Mouse (Mus musculus) midbrain, embryonic 14.5 days (tissue): ENCODE data around the gene Smap1. TPM values are rescaled to one million over a fixed set of nuclear protein-coding genes. Genes with fewer than 3 reads are reported as not detected.

Experiments
- ATAC-seq: fragments of 200-750 bp; cut with Nextera tagmentation; 2 replicates; pipeline ENCODE4 v1.8.0; 2017; ENCODE audit warnings: moderate number of reproducible peaks, moderate library complexity; ENCODE audit not compliant: low FRiP score, low TSS enrichment
- DNase-seq: peaks from one replicate; pipeline ENCODE4 v3.0.0-alpha.2; 2015
- H3K27ac ChIP-seq: fragments of 300-500 bp; sonication (generic); replicated peaks from 2 replicates; pipeline ENCODE4 v1.5.1; 2014; ENCODE audit warnings: mild to moderate bottlenecking, low read depth, low read length, moderate library complexity
- H3K27me3 ChIP-seq: fragments of 300-500 bp; sonication (generic); 2 replicates; pipeline ENCODE4 v1.6.1; 2014; ENCODE audit warnings: low read length, control low read depth, mixed read lengths; ENCODE audit not compliant: control insufficient read depth, insufficient read depth
- H3K36me3 ChIP-seq: fragments of 300-500 bp; sonication (generic); 2 replicates; pipeline ENCODE4 v1.6.1; 2014; ENCODE audit warnings: low read length, control low read depth; ENCODE audit not compliant: control insufficient read depth, insufficient read depth
- H3K4me1 ChIP-seq: fragments of 300-500 bp; sonication (generic); 2 replicates; pipeline ENCODE4 v1.6.1; 2014; ENCODE audit warnings: mild to moderate bottlenecking, antibody characterized with exemption, low read length, control low read depth; ENCODE audit not compliant: control insufficient read depth, insufficient read depth
- H3K4me2 ChIP-seq: fragments of 300-500 bp; sonication (generic); 2 replicates; pipeline ENCODE4 v1.6.1; 2014; ENCODE audit warnings: mild to moderate bottlenecking, low read length, moderate library complexity
- H3K4me3 ChIP-seq: fragments of 300-500 bp; sonication (generic); replicated peaks from 2 replicates; pipeline ENCODE4 v1.5.1; 2014; ENCODE audit warnings: low read depth, low read length
- H3K9ac ChIP-seq: fragments of 300-500 bp; sonication (generic); replicated peaks from 2 replicates; pipeline ENCODE4 v1.6.1; 2014; ENCODE audit warnings: mild to moderate bottlenecking, low read length, moderate library complexity
- H3K9me3 ChIP-seq: fragments of 300-500 bp; sonication (generic); 2 replicates; pipeline ENCODE4 v1.6.1; 2016; ENCODE audit warnings: low read length, control low read depth, mixed read lengths; ENCODE audit not compliant: control insufficient read depth
- WGBS: fragments of 180-500 bp; shearing (Covaris S2); extraction: QIAGEN DNeasy Blood & Tissue Kit; methylation state at CpG from one replicate; pipeline ENCODE4 v1.1.7; 2014; 5-methylcytosine and 5-hydroxymethylcytosine counted together
- polyA plus RNA-seq: library from polyadenylated mRNA; unstranded; fragments of >200 nt; fragmentation: Nextera tagmentation; extraction: Ambion mirVana; gene quantifications from 2 replicates; pipeline ENCODE4 v1.2.1, GENCODE M21; 2014

The Smap1 gene
- polyA plus RNA-seq, 1 experiment from 2014 or later, result 113 TPM

DNA sequence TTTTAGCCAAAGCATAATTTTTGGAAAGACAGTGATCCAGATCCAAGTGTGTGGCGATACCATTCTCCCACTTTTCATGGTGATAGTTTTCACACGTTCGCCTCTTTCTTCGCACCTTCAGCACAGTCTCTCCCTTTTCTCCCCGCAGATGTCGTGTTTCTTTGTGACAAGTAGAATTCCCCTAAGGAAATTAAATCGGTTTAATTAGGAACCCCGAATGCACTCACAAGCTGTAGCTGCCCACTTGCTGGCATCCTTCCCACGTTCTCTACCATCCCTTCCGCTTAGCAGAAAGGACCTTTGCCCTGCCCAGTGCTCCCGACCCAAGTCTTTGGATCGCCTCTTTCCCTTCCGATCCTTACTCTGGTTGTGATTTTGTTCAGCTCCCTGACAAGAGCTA, 31.8 kb upstream of the Smap1 start:
- no peak for ATAC-seq
- Histone ChIP-seq H3K27me3 (no peaks in the 10 kb centered on the region), H3K36me3 (no peaks in the 10 kb centered on the region), H3K4me1 (no peaks in the 10 kb centered on the region), H3K9me3 (no peaks in the 10 kb centered on the region), H3K27ac (no peak overlapping the region), H3K9ac (no peak overlapping the region), H3K4me2 (no peak overlapping the region), H3K4me3 (no peak overlapping the region)
- 90% methylated on average over 13 of the region's 13 CpGs for WGBS
- DNase-seq, result no peak

DNA sequence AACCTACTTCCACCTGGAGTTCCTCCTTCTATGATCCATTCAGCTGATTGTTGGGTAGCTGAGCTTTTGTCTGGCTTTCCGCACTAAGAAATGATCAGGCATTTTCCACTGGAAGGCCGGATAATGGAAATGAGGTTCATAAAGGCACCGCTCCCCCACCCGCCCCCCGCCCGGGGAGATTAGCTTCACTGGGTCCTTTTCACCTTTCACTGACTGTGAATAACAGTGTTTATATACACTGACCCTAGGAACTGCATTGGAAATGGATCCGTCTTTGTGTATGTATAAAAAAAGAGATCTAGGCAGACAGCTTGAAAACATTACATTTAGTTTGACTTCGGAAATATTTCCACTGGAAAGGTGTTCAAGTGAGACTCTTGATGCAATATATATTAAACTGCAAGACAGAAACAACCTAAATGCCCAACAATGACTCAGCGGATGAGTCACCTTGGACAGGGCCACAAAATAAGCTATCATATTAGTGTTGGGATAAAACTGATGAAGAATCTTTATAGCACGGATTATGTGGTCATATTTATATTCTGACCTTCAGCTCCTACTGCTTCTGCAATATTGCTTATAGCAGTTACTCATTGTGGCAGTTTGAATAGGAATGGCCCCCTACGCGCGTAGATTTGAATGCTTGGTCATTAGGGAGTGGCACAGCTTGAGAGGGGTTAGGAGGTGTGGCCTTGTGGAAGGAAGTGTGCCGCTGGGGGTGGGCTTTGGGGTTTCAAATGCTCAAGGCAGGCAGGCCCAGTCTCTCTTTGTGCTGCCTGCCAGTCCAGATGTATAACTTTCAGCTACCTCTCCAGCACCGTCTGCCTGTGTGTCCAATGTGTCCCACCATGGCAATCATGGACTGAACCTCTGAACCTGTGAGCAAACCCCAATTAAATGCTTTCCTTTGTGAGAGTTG, 26.9 kb upstream of the Smap1 start:
- WGBS, result 50% methylated on average over 15 of the region's 15 CpGs
- DNase-seq (peak; percentile 31), ATAC-seq (no peak)
- peak overlapping the region; percentile 22 for H3K4me2 ChIP-seq
- no peak overlapping the region; the same call in 1 of the 2 replicates for H3K27ac ChIP-seq
- no peak overlapping the region for H3K4me3 ChIP-seq
- no peaks in the 10 kb centered on the region for H3K27me3 ChIP-seq
- H3K9ac ChIP-seq, result 0 out of 2 replicates have a peak overlapping the region, but pooled peaks have one; percentile 20
- H3K4me1 ChIP-seq, result peaks cover 8% of the 10 kb centered on the region; the same call in 1 of the 2 replicates
- H3K36me3 ChIP-seq, result no peaks in the 10 kb centered on the region
- no peaks in the 10 kb centered on the region for H3K9me3 ChIP-seq

DNA sequence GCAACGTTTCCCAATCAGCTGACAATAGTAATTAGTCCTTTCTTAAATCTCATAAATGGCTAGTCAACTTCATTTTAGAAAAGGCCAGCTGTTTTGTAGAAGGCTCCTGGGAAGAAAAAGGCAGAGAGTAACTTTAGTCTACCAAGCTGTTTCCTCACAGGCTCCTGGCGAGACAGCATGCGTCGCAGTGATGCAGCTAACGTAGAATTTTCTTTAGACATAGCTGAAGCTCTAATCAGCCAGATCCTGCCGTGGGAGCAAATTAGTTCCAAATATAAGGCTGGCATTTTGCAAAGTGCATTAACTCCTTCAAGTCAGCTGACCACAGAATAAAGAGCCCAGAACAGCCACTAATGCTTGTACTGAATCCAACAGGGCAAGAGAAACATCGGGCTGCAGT, 26.2 kb upstream of the Smap1 start:
- no peak overlapping the region for H3K4me3 ChIP-seq
- 43% methylated on average over 7 of the region's 7 CpGs for WGBS
- DNase-seq, result peak; percentile 45
- no peak for ATAC-seq
- no peak overlapping the region for H3K27ac ChIP-seq
- 0 out of 2 replicates have a peak overlapping the region, but pooled peaks have one; percentile 20 for H3K9ac ChIP-seq
- H3K4me2 ChIP-seq, result peak overlapping the region; percentile 22
- H3K36me3 ChIP-seq, result no peaks in the 10 kb centered on the region
- H3K9me3 ChIP-seq, result no peaks in the 10 kb centered on the region
- H3K4me1 ChIP-seq, result peaks cover 8% of the 10 kb centered on the region; the same call in 1 of the 2 replicates
- no peaks in the 10 kb centered on the region for H3K27me3 ChIP-seq

DNA sequence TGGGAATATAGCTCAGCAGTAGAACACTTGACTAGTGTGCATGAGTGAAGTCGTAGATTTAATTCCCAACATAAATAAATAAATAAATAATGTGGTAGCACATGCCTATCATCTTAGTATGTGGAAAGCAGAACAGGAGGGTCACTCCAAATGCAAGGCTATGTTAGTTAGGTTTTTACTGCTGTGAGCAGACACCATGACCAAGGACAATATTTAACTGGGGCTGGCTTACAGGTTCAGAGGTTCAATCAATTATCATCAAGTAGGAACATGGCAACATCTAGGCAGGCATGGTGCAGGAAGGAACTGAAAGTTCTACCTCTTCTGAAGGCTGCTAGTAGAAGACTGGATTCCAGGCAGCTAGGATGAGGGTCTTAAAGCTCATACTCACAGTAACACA, 22.0 kb upstream of the Smap1 start:
- H3K27ac ChIP-seq, result no peak overlapping the region
- DNase-seq, result no peak
- no peaks in the 10 kb centered on the region for H3K9me3 ChIP-seq
- no peak overlapping the region for H3K4me2 ChIP-seq
- no peak overlapping the region for H3K4me3 ChIP-seq
- no peaks in the 10 kb centered on the region for H3K36me3 ChIP-seq
- 94% methylated on average over 1 of the region's 1 CpGs for WGBS
- H3K4me1 ChIP-seq, result peaks cover 8% of the 10 kb centered on the region; the same call in 1 of the 2 replicates
- no peak for ATAC-seq
- no peak overlapping the region for H3K9ac ChIP-seq
- H3K27me3 ChIP-seq, result no peaks in the 10 kb centered on the region

DNA sequence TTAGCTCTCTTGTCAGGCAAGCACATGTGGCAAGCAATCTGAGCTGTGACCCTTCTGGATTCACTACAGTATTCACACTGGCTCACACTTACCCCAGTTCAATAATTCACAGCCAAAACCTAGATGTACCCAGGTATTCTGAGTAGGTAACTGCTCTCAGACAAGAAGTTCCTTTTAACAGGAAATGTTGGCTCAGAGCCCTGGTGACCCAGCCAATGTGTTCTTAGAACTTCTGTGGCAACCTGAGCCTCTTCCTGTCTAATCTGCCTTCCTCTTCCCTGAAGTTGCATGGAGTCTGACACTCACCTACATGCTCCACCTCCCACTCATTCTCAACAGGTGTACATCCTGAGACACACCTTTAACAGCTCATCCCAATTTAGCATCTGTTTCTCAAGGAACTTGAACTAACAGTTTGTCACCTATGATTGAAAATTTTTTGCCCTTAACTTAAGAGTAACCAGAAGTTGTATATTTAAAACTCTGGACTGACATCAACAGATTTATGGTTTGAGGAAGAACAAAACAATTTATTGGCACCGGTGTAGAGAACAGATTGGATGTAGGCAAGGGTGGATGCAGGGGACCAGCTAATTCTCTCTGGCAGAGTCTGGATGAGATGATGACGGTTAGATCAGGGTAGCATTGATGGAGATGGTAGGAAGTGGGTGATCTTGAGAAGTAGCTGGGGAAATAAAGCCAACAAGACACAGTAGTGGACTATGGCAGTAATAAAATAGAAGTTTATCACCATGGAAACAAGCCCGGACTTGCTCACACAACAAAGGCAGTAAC, 21.2 kb upstream of the Smap1 start:
- no peak for DNase-seq
- H3K27me3 ChIP-seq, result no peaks in the 10 kb centered on the region
- no peak overlapping the region for H3K4me3 ChIP-seq
- H3K4me1 ChIP-seq, result peaks cover 3% of the 10 kb centered on the region; the same call in 1 of the 2 replicates
- H3K36me3 ChIP-seq, result no peaks in the 10 kb centered on the region
- 80% methylated on average over 3 of the region's 3 CpGs for WGBS
- H3K27ac ChIP-seq, result no peak overlapping the region
- no peaks in the 10 kb centered on the region for H3K9me3 ChIP-seq
- no peak overlapping the region for H3K9ac ChIP-seq
- ATAC-seq, result no peak
- no peak overlapping the region for H3K4me2 ChIP-seq

DNA sequence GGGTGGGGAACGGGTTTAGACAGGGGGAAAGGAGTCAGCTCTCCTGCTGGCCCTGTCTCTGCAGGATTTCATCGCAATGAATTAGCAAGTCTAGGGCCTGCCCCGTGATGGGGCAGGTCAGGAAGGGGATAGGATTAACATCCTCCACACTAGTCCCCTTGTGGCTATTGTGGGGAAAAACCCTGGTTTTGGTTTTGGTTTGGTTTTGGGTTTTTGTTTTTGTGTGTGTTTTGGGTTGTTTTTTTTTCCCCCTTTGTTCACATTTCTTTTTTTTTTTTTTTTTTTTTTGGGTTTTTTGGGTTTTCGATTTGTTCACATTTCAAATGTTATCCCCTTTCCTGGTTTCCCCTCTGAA, 13.3 kb upstream of the Smap1 start:
- no peak overlapping the region for H3K4me2 ChIP-seq
- H3K9ac ChIP-seq, result no peak overlapping the region
- no peaks in the 10 kb centered on the region for H3K36me3 ChIP-seq
- no peaks in the 10 kb centered on the region for H3K9me3 ChIP-seq
- no peak for ATAC-seq
- no peak overlapping the region for H3K4me3 ChIP-seq
- no peaks in the 10 kb centered on the region for H3K27me3 ChIP-seq
- no peak for DNase-seq
- H3K27ac ChIP-seq, result no peak overlapping the region; the same call in 1 of the 2 replicates
- H3K4me1 ChIP-seq, result no peaks in the 10 kb centered on the region
- 28% methylated on average over 4 of the region's 4 CpGs for whole genome bisulfite sequencing

DNA sequence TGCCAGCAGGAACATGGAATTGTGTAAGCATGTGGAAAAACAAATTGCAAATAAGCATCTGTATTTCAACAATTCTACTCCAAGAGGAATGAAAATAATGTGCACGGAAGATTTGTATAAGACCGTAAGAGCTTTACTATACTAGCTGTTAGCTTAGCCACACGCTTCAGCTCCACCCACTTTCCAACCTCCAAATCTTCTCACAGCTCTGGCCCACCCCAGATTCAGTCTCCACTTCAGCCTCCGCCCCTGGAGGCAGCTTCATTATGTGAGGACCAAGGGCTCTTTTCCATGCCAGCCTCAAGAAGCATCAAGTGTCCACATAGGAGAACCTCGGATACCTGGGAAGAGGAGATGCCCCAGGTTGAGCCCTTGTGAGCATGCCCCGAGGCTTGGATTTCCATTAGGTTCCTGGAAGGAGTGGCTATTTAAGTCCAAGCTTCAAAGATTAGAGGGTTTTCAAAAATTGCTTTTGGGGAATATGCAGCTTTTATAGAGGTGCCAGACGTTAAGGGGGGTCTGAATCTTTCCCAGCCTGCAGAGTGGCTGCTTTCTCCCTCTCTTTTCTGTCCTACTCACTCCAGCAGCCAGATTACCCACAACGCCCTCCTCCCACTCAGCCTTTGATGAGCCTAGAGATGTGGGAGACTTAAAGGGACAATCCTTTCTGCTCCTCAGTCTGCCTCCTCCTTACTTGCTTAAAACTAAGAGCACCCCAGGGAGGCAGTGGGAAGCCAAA, 12.7 kb upstream of the Smap1 start:
- H3K9ac ChIP-seq, result no peak overlapping the region
- H3K27me3 ChIP-seq, result no peaks in the 10 kb centered on the region
- no peak overlapping the region; the same call in 1 of the 2 replicates for H3K27ac ChIP-seq
- no peaks in the 10 kb centered on the region for H3K4me1 ChIP-seq
- no peak overlapping the region for H3K4me2 ChIP-seq
- H3K9me3 ChIP-seq, result no peaks in the 10 kb centered on the region
- H3K4me3 ChIP-seq, result no peak overlapping the region
- ATAC-seq, result no peak
- DNase-seq, result peak; percentile 17
- 48% methylated on average over 8 of the region's 8 CpGs for WGBS
- no peaks in the 10 kb centered on the region for H3K36me3 ChIP-seq

DNA sequence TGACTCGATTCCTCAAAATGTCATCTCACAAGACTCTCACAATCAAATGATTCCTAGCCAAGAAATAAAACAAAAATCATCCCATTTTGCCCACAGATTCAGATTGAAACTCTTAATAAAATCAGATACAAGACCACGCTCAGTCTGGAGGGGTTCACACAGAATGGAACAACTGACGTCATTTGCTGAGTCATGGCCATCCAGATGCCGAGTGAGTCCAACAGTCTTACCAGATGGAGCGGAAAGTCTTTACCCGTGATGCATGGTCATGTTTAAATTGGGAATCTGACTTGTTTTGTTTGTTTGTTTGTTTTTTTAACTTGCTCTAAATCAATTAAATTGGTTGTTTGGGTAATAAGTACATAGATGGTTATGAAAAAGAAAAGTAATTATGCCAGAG, 7.3 kb upstream of the Smap1 start:
- Histone ChIP-seq H3K4me1 (no peaks in the 10 kb centered on the region), H3K27ac (no peak overlapping the region), H3K4me2 (no peak overlapping the region), H3K4me3 (no peak overlapping the region), H3K9me3 (no peaks in the 10 kb centered on the region), H3K27me3 (no peaks in the 10 kb centered on the region), H3K9ac (no peak overlapping the region), H3K36me3 (no peaks in the 10 kb centered on the region)
- 91% methylated on average over 6 of the region's 6 CpGs for WGBS
- ATAC-seq (no peak), DNase-seq (no peak)
